Mouse (Mus musculus): ENCODE measurements around the gene Riok2.

DNA sequence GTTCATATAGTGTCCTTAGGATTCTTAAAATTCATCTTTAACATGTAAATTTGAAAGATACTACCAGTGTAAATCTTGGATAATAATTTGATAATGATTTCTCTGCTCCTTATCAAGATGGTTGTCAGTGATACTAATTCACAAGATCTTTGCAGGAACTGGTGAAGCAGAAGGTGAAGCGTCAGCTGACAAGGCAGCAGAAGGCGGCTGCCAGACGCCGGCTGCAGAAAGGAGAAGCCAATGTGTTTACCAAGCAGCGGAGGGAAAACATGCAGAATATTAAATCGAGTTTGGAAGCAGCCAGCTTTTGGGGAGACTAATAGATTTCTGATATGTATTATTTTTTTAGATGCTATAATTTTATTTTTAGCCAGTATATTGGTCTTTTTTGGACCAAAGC, 19.2 kb downstream of the Riok2 start:
- TF ChIP-seq CTCF (IDR thresholded peaks at IDR 0.05) (no peak), EP300 (IDR thresholded peaks at IDR 0.05) (no peak)
